Mouse (Mus musculus): ENCODE results near the gene Nfib. TPM values are rescaled to one million over a fixed set of nuclear protein-coding genes. Genes with fewer than 3 reads are reported as not detected.
A peak's percentile ranks its signal among the peaks of the same experiment; 100 is the strongest.

The Nfib gene
- polyA plus RNA-seq, 1 experiment from 2014 or later: 52.1 TPM

- 13% methylated on average over 9 of the region's 9 CpGs for WGBS
- H3K27ac ChIP-seq (ENCODE audit: low read length): peak overlapping the region; percentile 22; the same call in 1 of the 2 replicates
- H3K9ac ChIP-seq (replicated peaks; ENCODE audit: low read depth): peak overlapping the region; percentile 27; the same call in 1 of the 2 replicates
- H3K36me3 ChIP-seq (ENCODE audit: insufficient read depth, low read length): no peaks in the 10 kb centered on the region
- DNase-seq (ENCODE audit: low spot score) (no peak), ATAC-seq (no peak)
- H3K9me3 ChIP-seq (ENCODE audit: low read length): no peaks in the 10 kb centered on the region
- H3K4me3 ChIP-seq (ENCODE audit: low read depth, low read length): peak overlapping the region; percentile 81
- peak overlapping the region; percentile 89 for H3K4me2 ChIP-seq (replicated peaks; ENCODE audit: low read depth, low read length)
- H3K4me1 ChIP-seq (ENCODE audit: insufficient read depth, low read depth, low read length): peaks cover 15% of the 10 kb centered on the region; the same call in 1 of the 2 replicates
- no peaks in the 10 kb centered on the region for H3K27me3 ChIP-seq (replicated peaks; ENCODE audit: insufficient read depth, low read length)
- TF ChIP-seq CTCF (IDR thresholded peaks at IDR 0.05) (no peak), EP300 (IDR thresholded peaks at IDR 0.05) (no peak)
Observed at GRCm38 (mm10) chr4:82499725-82500577, 205.6 kb downstream of the Nfib start.

DNA sequence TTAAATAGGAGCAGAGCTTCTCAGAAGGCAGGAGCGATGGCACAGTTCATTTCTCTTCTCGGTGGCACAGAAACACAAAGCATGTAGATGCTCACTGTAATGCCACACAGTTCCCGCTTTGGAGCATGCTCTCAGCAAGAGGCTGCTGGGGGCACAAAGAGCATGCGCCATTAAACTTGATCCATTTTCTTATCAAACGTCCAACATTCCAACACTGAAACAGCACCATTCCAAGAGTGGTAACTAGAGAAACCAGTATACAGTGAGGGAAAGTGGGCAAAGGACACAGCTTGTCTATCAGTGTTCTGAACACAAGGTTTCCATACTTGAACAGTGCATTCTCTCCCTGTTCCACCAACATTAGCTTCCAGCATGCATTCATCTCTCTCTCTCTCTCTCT lies 206.3 kb downstream of the Nfib start:
- ATAC-seq: peak; percentile 33; the same call in 1 of the 2 replicates
- Histone ChIP-seq H3K9ac (replicated peaks; ENCODE audit: low read depth) (no peak overlapping the region), H3K36me3 (ENCODE audit: insufficient read depth, low read length) (no peaks in the 10 kb centered on the region), H3K9me3 (ENCODE audit: low read length) (no peaks in the 10 kb centered on the region), H3K4me3 (ENCODE audit: low read depth, low read length) (peak overlapping the region; percentile 20; the same call in 1 of the 2 replicates), H3K27me3 (replicated peaks; ENCODE audit: insufficient read depth, low read length) (no peaks in the 10 kb centered on the region), H3K4me1 (ENCODE audit: insufficient read depth, low read depth, low read length) (peaks cover 17% of the 10 kb centered on the region; the same call in 1 of the 2 replicates), H3K4me2 (replicated peaks; ENCODE audit: low read depth, low read length) (peak overlapping the region; percentile 89), H3K27ac (ENCODE audit: low read length) (peak overlapping the region; percentile 22; the same call in 1 of the 2 replicates)
- 34% methylated on average over 5 of the region's 5 CpGs for WGBS
- no peak for TF ChIP-seq EP300 (IDR thresholded peaks at IDR 0.05)
- TF ChIP-seq CTCF (IDR thresholded peaks at IDR 0.05): no peak
- no peak for DNase-seq (ENCODE audit: low spot score)

- Histone ChIP-seq H3K4me2 (replicated peaks; ENCODE audit: low read depth, low read length) (peak overlapping the region; percentile 89), H3K9ac (replicated peaks; ENCODE audit: low read depth) (no peak overlapping the region), H3K4me1 (ENCODE audit: insufficient read depth, low read depth, low read length) (peaks cover 17% of the 10 kb centered on the region; the same call in 1 of the 2 replicates), H3K27ac (ENCODE audit: low read length) (no peak overlapping the region; the same call in 1 of the 2 replicates), H3K4me3 (ENCODE audit: low read depth, low read length) (no peak overlapping the region), H3K27me3 (replicated peaks; ENCODE audit: insufficient read depth, low read length) (no peaks in the 10 kb centered on the region), H3K9me3 (ENCODE audit: low read length) (no peaks in the 10 kb centered on the region), H3K36me3 (ENCODE audit: insufficient read depth, low read length) (no peaks in the 10 kb centered on the region)
- ATAC-seq (no peak), DNase-seq (ENCODE audit: low spot score) (no peak)
- no peak for TF ChIP-seq CTCF (IDR thresholded peaks at IDR 0.05)
- TF ChIP-seq EP300 (IDR thresholded peaks at IDR 0.05): no peak
- WGBS: 64% methylated on average over 26 of the region's 26 CpGs
Observed at GRCm38 (mm10) chr4:82497671-82498631, 207.6 kb downstream of the Nfib start.

DNA sequence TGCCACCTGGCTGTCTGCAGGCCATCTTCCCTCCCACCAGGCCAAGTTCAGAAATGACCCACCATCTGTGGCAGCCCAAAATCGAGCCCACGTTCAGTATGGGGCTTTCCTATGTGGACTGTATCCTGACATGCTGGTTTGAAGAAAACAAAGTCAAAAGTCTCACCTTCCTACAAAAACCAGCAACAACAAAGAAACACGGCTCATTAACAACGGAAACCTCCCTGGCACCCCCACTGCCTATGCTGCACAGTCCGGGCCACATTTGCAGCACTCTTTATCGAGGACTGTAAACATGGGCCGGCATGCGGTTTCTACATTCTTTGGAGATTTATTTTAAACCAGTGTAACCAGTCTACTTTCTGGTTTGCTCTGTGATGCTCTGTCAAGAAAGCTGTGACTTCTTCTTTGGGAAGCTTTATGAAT lies 208.4 kb downstream of the Nfib start:
- H3K27ac ChIP-seq (ENCODE audit: low read length): peak overlapping the region; percentile 16; the same call in 1 of the 2 replicates
- no peaks in the 10 kb centered on the region for H3K27me3 ChIP-seq (replicated peaks; ENCODE audit: insufficient read depth, low read length)
- H3K4me2 ChIP-seq (replicated peaks; ENCODE audit: low read depth, low read length): peak overlapping the region; percentile 89; the same call in 1 of the 2 replicates
- no peak for TF ChIP-seq EP300 (IDR thresholded peaks at IDR 0.05)
- no peak for TF ChIP-seq CTCF (IDR thresholded peaks at IDR 0.05)
- no peaks in the 10 kb centered on the region for H3K36me3 ChIP-seq (ENCODE audit: insufficient read depth, low read length)
- DNase-seq (ENCODE audit: low spot score): no peak
- no peaks in the 10 kb centered on the region for H3K9me3 ChIP-seq (ENCODE audit: low read length)
- no peak overlapping the region; the same call in 1 of the 2 replicates for H3K9ac ChIP-seq (replicated peaks; ENCODE audit: low read depth)
- WGBS: 22% methylated on average over 8 of the region's 8 CpGs
- peak; percentile 42; the same call in 1 of the 2 replicates for ATAC-seq
- peaks cover 21% of the 10 kb centered on the region; the same call in 1 of the 2 replicates for H3K4me1 ChIP-seq (ENCODE audit: insufficient read depth, low read depth, low read length)
- H3K4me3 ChIP-seq (ENCODE audit: low read depth, low read length): peak overlapping the region; percentile 2; the same call in 1 of the 2 replicates

DNA sequence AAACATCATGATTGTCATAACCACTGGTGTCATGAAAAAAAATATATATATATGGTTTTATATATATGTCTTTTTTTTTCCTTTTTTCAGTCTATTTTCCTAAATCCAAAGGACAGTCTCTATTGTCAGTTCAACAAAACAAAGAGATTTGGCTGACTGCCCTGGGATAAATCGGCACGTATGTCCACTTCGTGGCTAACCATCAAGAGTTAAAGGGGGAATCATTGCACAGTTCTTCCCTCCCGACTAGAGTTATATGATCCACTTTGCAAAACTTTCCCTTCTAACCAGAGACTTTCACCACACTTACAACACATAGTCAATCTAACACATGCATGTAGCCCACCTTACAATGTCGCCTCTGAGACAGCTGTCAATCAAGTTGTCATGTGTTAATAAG lies 209.2 kb downstream of the Nfib start:
- H3K27me3 ChIP-seq (replicated peaks; ENCODE audit: insufficient read depth, low read length): no peaks in the 10 kb centered on the region
- no peak for TF ChIP-seq CTCF (IDR thresholded peaks at IDR 0.05)
- TF ChIP-seq EP300 (IDR thresholded peaks at IDR 0.05): no peak
- WGBS: 49% methylated on average over 5 of the region's 5 CpGs
- no peak for DNase-seq (ENCODE audit: low spot score)
- H3K4me1 ChIP-seq (ENCODE audit: insufficient read depth, low read depth, low read length): peaks cover 21% of the 10 kb centered on the region; the same call in 1 of the 2 replicates
- H3K4me2 ChIP-seq (replicated peaks; ENCODE audit: low read depth, low read length): peak overlapping the region; percentile 89; the same call in 1 of the 2 replicates
- no peak overlapping the region for H3K4me3 ChIP-seq (ENCODE audit: low read depth, low read length)
- no peak overlapping the region for H3K9ac ChIP-seq (replicated peaks; ENCODE audit: low read depth)
- ATAC-seq: no peak
- no peaks in the 10 kb centered on the region for H3K9me3 ChIP-seq (ENCODE audit: low read length)
- 0 out of 2 replicates have a peak overlapping the region, but pooled peaks have one; percentile 3 for H3K27ac ChIP-seq (ENCODE audit: low read length)
- no peaks in the 10 kb centered on the region for H3K36me3 ChIP-seq (ENCODE audit: insufficient read depth, low read length)

Data from lung, postnatal 0 days (tissue).